Mouse (Mus musculus) hematopoietic stem cell, adult 5-6 weeks (primary cell): Measurements from ENCODE around the gene Lnx1. TPM values are rescaled to one million over a fixed set of nuclear protein-coding genes. Genes with fewer than 3 reads are reported as not detected.
A peak's percentile ranks its signal among the peaks of the same experiment; 100 is the strongest.

Source experiments
- ATAC-seq, 2 experiments: fragments of 125-278 bp in 1 of 2; replicated peaks in 1 of 2; 2 replicates each; pipeline ENCODE4 v1.8.0; 2016 to 2017; ENCODE audit warnings: inconsistent platforms in 2 of 2, mild to moderate bottlenecking in 2 of 2, moderate number of reproducible peaks in 2 of 2, low read depth in 1 of 2, moderate TSS enrichment in 1 of 2; ENCODE audit not compliant: low FRiP score in 2 of 2, poor library complexity in 2 of 2, severe bottlenecking in 2 of 2, insufficient read depth in 1 of 2, low TSS enrichment in 1 of 2
- total RNA-seq: library from RNA; stranded (forward); fragments of 172-1452, 232-1000 nt; gene quantifications from 2 replicates; pipeline ENCODE4 v1.2.3, GENCODE M21; 2017

Gene Lnx1
- total RNA-seq, 1 experiment from 2014 or later, result 0.05 TPM

DNA sequence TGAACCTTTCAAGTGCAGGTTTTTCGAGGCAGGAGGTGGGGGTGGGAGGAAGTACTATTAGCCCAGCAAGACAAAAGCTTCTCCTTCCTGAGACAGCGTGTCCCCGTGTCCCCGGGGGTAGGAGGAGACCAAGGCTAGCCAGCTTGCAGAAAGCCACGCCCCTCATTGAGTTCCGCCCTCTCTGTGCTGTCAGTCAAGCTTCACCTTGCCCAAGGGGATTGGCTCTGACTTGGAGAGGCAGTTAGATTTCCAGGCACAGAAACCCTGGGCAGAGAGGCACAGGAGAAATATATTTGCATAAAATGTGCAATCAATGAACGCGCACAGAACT is 1.7 kb upstream of the Lnx1 start:
- ATAC-seq, result peak; percentile 91 to 94

DNA sequence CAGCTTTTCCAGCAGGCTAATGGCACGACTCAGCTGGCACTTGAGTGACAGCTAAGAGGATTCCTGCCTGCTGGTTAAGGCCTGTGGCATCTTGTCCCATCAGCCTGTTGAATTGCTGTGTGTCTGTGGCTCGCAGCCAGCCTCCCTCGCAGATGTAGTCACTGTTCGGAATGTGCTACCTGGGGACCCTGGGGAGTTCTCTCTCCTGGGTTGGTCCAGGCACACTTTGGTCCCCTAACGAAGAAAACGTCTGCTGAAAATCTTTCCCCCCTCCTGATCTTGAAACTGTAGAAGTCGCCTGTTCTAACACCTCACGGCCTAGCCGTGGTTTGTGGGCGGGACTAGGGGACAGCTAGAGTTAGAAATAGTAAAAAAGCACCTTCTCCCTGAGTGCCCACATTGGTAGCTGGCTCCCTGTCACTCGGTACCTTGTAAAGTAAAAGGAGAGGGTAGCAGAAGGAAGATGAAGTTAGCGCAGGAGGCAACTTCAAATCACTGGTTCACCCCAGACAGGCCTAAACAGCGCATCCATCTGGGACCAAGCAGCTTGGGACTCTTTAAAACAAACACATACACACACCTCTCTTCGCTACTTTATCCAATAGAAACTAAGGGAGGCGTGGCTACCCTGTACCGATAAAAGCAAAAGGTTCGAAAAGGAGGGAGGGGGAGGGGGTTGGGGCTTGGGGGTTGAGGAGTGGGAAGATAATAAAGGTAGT is 1.2 kb upstream of the Lnx1 start:
- peak; percentile 39 to 49; a peak in 3 of 4 replicates for ATAC-seq

DNA sequence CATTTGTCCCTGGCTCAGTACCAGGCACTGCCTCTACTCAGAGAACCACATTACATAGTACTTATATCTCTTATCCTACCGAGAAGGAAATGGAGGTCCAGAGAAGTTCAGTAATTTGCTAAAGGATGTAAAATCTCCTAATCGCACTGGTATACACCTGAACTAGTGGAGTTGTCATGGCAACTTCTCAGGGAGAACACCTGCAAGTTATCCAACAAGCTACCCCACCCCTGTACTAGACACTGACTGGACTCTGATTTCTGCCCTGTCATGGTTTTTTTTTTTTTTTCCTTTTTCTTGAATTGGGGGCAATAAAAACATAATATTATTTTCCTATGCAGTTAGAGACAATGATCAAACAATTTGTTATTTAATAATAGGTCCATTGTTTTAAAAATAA is 1.8 kb downstream of the Lnx1 start:
- ATAC-seq, result no peak

DNA sequence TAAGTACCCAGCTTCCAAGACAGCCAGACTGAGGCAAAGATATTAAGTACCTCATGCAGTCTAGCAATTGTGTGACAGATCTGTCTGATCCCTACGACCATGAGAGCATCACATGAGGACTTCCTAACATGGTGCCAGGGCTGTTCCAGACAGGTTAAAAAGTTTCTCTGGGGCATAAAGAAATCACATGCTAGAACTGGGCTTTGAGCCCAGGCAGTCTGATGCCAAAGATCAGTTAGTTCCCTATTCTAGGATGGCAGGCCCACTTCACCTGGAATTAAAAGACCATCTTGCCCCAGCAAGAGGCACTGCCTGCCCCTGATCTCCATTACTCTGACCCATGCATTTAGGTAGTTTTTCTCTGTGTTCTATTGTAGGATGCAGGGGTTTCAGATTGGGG is 3.0 kb downstream of the Lnx1 start:
- ATAC-seq, result no peak

DNA sequence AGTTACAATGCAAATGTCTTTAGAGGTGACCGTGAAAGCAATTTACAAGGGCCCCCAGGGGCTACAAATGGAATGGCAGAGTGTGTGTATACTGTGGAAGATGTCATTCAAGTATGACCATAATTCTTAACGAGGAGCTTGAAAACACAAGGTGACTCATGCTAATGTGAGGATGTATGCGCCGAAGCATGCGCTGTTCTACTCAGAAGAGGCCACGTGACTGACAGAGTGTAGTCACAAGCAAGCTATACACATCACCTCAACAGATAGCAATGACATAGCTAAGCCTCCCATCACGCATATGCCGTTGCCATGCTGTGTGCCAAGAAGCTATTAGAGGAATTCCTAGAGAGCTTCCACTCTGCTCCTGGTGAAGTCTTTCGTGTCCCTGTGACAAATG is 5.2 kb downstream of the Lnx1 start:
- no peak for ATAC-seq

DNA sequence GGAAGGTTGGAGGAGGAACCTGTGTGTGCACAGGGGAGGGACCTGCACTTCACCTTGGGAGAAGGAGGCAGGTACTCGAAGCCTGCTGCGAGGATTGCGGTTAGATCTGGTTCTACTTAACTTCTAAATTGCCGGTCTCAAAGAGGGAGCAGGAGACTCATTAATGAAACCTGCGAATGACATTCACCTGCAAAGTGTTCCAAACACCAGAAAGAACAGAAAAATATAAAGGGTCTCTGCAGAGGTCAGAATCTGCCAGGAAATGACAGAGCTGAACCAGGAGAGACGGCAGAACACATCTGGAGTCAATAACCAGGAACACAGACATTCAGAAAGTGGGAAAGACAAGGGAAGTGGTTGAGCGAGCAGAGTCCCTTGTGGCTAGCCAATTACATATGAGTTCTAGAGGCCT is 8.3 kb downstream of the Lnx1 start:
- ATAC-seq, result no peak

DNA sequence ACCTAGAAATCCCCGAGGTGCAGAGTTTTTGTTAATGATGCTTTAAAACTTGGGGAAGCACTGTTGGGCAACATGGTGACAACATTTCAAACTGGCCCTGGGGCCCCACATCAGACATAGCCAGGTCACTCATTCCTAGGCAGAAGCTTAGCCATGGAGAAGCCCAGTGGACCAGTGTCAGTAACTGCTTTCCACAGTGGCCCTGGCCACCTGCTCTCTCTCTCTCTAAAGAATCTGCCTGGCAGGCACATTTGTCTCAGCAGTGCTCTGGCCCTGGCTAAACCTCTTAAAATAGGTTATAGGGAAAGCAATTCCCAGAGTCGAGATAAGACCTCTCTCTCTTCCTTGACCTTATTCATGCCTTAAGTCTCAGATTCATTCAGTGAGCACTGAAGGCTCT is 8.9 kb downstream of the Lnx1 start:
- no peak for ATAC-seq

DNA sequence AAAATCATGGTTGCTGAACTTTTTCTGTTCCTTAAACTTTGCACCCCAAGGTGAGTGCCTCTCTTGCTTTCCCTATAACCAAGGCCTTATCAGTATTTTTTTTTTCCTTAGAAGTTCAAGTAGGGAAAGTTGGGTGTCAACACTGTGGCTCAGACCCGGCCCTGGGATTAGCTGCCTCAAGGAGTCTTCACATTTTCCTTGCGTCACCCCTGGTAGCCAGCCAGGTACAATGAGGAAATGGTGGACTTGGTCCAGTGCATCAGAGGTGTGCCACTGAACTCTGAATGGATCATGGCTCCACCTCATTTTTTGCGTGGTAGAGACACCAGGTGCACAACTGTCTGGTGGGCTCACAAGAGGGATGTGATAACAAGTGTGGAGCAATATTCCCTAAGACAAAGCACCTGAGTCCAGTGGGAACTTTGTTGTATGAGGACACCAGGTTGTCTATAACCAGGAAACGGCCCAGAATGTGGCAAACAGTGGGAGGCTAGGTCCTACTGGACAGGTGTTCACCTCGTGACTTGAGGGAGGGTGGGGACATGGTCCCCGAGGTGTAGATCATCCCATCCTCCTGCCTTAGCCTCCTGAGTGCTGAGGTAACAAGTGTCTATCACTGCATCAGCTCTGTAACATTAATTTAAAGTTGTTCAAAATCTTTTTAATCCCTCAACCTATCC is 10.2 kb downstream of the Lnx1 start:
- no peak for ATAC-seq

DNA sequence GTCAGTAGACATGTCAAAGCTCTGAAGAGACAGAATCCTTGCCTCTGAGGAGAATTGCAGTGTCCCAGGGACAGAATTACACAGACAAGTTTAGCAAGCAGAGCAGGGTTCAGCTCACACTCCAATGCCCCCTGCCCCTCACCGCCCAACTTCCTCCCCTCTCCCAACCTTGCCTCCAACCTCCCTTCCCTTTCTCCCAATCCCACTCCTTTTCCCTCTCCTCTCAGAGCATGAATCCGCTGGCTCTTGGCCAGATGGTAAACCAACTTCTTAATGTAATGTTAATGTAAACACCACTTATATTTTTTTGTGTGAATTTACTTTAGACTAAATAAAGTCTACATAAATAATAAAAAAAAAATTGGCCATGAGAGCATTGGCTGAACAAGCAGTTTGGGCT is 13.9 kb downstream of the Lnx1 start:
- no peak for ATAC-seq

DNA sequence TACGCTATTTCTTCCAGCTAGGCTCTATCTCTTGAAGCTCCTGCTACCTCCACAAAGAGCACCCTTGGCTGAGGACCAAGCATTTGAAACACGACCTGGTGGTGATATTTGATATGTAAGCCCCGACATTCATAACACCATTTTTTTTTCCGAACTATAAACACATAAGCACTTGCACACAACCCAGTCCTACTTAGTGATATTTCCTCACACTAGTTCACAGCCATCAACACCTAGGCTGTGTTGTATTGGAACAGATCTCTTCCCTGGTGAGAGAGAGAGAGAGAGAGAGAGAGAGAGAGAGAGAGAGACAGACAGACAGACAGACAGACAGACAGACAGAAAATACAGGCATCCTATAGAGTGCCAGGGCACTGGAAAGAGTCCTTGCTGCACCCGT is 17.8 kb downstream of the Lnx1 start:
- no peak for ATAC-seq

DNA sequence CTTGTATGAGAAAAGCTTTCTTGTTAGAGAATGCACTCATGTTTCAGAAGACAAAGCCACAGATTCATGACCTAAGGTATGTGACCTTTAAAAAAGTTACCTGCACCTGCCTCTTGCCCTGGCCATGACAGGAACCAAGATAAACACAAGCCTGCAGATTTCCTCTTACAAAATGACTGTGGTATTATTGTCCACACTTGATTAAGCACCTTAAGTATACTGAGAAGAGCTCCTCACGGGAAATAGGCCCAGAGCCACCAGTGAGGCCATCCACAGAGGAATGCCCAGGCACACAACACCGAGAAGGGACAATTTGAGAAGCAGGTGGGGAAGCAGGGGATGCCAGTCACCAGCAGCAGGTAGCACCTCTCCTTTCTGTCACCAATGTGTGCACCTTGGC is 18.9 kb downstream of the Lnx1 start:
- no peak for ATAC-seq

DNA sequence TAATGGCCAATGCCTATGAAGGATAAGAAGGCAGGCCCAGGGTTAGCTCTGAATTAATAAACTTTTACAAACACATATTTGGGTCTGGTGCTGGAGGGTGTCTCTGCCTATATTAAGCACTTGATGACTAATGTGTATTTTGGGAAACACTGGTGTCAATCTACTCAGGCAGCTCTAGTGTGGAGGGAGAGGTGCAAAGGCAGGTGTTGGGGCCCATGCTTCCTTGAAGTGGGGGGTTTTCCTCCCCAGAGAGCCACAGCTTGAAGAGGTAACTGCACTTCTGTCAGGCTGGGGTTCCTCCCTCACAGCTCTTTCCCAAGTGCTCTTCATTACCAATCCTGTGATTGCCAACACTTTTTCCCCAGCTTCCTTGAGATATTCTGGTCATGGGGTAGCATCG is 20.0 kb downstream of the Lnx1 start:
- ATAC-seq, result no peak

DNA sequence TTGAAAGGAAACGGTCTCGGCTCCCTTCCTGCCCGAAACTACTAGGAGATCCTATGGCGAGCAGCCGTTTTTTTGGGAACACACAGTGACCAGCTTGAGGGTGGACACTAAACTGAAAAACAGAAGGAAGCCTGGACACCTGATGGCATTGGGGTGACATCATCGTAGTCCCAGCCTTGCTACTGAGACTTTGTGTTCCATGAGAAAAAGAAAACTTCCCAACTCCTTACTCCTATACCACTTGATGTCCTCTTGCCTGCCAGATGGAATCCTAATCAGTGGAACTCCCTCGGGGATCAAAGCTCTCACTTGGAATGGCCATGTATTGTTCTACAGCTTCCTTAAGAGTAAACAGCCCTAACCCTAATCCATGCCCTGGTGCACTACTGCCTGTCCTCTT is 23.1 kb downstream of the Lnx1 start:
- no peak for ATAC-seq

DNA sequence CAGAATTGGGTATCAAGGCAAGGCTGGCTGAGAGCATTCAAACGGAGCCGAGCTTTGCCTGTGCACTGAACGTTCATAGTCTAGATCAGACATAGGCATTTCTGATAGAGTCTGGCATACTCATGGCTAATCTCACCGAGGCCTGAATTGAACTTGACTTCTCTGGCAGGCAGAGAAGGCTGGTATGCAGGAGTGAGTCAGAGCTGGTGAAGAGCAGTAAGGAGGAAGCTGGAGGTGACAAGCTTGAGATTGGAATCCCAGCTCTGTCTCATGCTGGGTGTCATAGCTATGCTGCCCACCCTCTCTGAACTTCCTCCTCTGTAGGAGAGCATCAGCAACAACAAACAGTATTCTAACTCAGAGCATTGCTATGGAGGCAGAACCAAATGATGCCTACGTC is 24.0 kb downstream of the Lnx1 start:
- no peak for ATAC-seq

DNA sequence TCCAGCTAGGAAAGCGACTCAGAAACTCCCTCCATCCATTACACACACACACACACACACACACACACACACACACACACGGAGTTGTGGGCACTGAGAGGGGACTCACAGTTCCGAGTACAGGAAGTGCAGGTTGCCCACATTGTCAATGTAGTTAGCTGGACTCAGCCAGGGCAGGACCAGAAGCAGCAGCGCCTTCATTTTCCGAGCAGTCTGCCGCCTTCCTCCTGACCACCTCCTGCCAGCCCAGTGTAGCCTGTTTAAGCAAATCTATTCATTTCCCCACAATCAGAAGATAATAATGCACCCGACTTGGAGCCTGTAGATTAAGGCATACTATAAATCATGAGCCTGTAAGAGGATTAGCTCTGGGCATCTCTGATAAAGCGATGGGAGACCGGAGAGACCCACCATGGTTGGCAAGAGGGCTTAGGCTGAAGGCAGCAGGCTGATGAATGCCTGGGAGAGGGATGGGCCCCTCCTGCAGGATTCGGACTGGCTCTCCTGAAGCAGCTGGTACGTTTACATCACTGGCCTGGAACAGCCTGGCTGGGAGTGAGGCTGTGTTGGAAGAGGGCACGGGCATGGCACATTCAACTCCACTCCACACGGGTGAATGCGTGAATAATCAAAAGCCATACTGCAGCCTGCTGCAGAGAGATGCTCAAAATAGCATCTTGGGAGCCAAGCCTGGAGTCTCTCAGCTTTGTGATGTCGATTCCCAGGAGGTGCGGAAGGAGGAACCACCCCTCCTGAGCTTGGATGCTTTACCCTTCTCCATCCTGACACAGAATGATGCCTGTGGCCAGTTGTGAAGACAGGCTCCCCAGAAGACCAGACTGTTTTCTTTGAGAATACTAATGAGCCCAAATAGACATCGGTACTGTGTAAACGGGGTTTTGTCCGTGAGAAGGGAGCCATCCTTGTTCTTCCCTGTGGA is 25.0 kb downstream of the Lnx1 start:
- no peak; a peak in 1 of 4 replicates for ATAC-seq

DNA sequence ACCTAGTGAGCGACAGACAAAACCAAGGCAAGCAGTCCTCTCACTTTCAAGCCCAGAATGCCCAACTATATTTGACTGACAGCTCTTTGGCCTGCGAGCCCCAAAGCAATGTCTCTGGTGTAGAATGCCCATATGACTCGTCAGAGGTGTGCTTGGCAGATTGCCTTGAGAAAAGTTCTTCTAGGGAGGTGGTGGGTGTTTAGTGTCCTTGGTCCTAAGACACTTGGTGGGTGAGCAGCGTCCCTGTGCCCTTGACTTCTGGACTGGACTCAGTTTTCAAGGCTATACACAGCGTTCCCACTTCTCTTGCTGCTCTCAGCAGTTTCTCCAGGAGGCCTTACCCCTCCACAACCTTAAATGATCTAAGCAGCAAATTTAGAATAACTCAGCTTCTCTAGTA is 30.2 kb downstream of the Lnx1 start:
- no peak for ATAC-seq

DNA sequence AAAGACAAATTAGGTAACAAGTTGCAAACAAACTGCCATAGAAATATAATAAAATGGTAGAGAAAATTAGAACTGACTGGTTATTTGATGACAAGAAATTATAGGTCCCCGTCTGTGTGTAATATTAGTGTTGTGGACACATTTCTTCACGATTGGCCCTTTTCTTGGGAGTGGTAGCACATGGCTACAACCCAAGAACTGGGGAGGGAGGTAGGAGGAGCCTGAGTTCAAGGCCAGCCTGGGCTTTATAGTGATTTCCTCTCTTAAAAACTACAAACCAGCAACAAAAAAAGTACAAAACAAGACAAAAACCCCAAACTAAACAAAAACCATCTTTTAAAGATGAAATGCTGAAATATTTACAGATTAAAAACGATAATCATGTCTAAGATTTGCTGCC is 31.8 kb downstream of the Lnx1 start:
- no peak for ATAC-seq

DNA sequence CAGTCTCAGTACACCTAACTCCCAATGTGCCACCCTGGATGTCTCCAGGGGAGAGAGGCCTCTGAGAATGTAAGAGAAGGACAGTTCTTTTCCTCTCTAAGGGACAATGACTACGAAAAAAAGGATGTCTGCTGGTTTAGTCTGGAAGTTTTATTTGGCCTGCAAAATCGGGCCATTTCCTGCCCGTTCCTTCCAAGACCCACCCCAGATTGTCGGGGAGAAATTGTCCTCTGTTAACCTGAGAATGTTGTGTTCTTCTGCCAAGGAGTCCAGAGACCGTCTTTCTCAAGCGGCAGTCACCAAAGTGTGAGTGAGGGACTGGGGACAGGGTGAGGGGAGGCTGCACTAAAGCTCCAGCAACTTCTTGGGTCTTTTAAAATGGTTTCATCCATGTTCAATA is 32.8 kb downstream of the Lnx1 start:
- ATAC-seq, result no peak
